Mouse (Mus musculus) liver, embryonic 14.5 days (tissue): Measurements from ENCODE around the gene Mrps10.

ENCODE experiments used
- CTCF ChIP-seq: IDR thresholded peaks from 2 replicates; pipeline ENCODE4 v1.5.1; 2016; ENCODE audit warnings: antibody characterized with exemption, low read depth, control low read depth
- EP300 ChIP-seq: IDR thresholded peaks from 2 replicates; pipeline ENCODE4 v1.6.1; 2016; ENCODE audit warnings: antibody characterized with exemption, low read depth

GRCm38 (mm10) chr17:47381917-47382316, 13.2 kb downstream of the Mrps10 start:
- no peak for TF ChIP-seq CTCF
- no peak for TF ChIP-seq EP300
